Mouse (Mus musculus) liver, embryonic 14.5 days (tissue): ENCODE measurements around the gene Haao. TPM values are rescaled to one million over a fixed set of nuclear protein-coding genes. Genes with fewer than 3 reads are reported as not detected.

Experiments
- ATAC-seq: fragments of 200-750 bp; cut with Nextera tagmentation; 2 replicates; pipeline ENCODE4 v1.8.0; 2017; ENCODE audit warnings: moderate number of reproducible peaks, mild to moderate bottlenecking, moderate library complexity; ENCODE audit not compliant: insufficient read depth
- DNase-seq, 3 experiments: peaks; one replicate each; pipeline ENCODE4 v3.0.0-alpha.2; 2012 to 2013; ENCODE audit warnings: low read depth in 3 of 3, low spot score in 3 of 3
- H3K27ac ChIP-seq: fragments of 300-500 bp; sonication (generic); 2 replicates; pipeline ENCODE4 v1.5.1; 2014; ENCODE audit warnings: moderate library complexity, mild to moderate bottlenecking, control low read depth, inconsistent platforms
- H3K27me3 ChIP-seq: fragments of 300-500 bp; sonication (generic); 2 replicates; pipeline ENCODE4 v1.6.1; 2014; ENCODE audit warnings: mild to moderate bottlenecking, low read length, moderate library complexity; ENCODE audit not compliant: control insufficient read depth, insufficient read depth
- H3K36me3 ChIP-seq: fragments of 300-500 bp; sonication (generic); replicated peaks from 2 replicates; pipeline ENCODE4 v1.6.1; 2014; ENCODE audit warnings: low read depth; ENCODE audit not compliant: control insufficient read depth, insufficient read depth
- H3K4me1 ChIP-seq, 2 experiments: fragments of 200-500 bp in 1 of 2; fragments of 300-500 bp in 1 of 2; sonication (generic) in 1 of 2; replicated peaks; 2 replicates each; pipeline ENCODE4 v1.6.1; 2012 to 2014; ENCODE audit warnings: antibody characterized with exemption in 1 of 2, inconsistent platforms in 1 of 2, low read length in 1 of 2; ENCODE audit not compliant: control insufficient read depth in 2 of 2, insufficient read depth in 2 of 2
- H3K4me2 ChIP-seq: fragments of 300-500 bp; sonication (generic); 2 replicates; pipeline ENCODE4 v1.6.1; 2014; ENCODE audit warnings: low read depth, mild to moderate bottlenecking, control low read depth, moderate library complexity
- H3K4me3 ChIP-seq, 2 experiments: fragments of 200-500 bp in 1 of 2; fragments of 300-500 bp in 1 of 2; sonication (generic) in 1 of 2; 2 replicates each; pipeline ENCODE4 v1.5.1; 2012 to 2014; ENCODE audit warnings: low read depth in 2 of 2, low read length in 2 of 2, mild to moderate bottlenecking in 2 of 2, control low read depth in 1 of 2, inconsistent platforms in 1 of 2, moderate library complexity in 1 of 2; ENCODE audit not compliant: insufficient read depth in 1 of 2
- H3K9ac ChIP-seq: fragments of 300-500 bp; sonication (generic); replicated peaks from 2 replicates; pipeline ENCODE4 v1.6.1; 2014; ENCODE audit warnings: mild to moderate bottlenecking, control low read depth, moderate library complexity
- H3K9me3 ChIP-seq: fragments of 300-500 bp; sonication (generic); 2 replicates; pipeline ENCODE4 v1.6.1; 2016; ENCODE audit warnings: low read length, mixed read lengths; ENCODE audit not compliant: control insufficient read depth
- CTCF ChIP-seq: IDR thresholded peaks from 2 replicates; pipeline ENCODE4 v1.5.1; 2016; ENCODE audit warnings: antibody characterized with exemption, low read depth, control low read depth
- EP300 ChIP-seq: IDR thresholded peaks from 2 replicates; pipeline ENCODE4 v1.6.1; 2016; ENCODE audit warnings: antibody characterized with exemption, low read depth
- WGBS: fragments of 180-500 bp; shearing (Covaris S2); extraction: QIAGEN DNeasy Blood & Tissue Kit; methylation state at CpG from one replicate; pipeline ENCODE4 v1.1.7; 2014; ENCODE audit not compliant: insufficient replicate concordance; 5-methylcytosine and 5-hydroxymethylcytosine counted together
- polyA plus RNA-seq, 2 experiments: library from polyadenylated mRNA; depleted of rRNA in 1 of 2; stranded (reverse) in 1 of 2; unstranded in 1 of 2; fragments of >200 nt; fragmentation: Nextera tagmentation in 1 of 2; extraction: Ambion mirVana in 1 of 2; gene quantifications; 2 replicates each; pipeline versions ENCODE4 v1.2.1 to v1.2.3; 2012 to 2014

Gene Haao
- polyA plus RNA-seq (2012; rRNA removed) (14.2 and 19.6 TPM in 2 replicates), polyA plus RNA-seq (2014; fragmentation: Nextera tagmentation; extraction: Ambion mirVana) (30.5 and 33.3 TPM in 2 replicates)

- TF ChIP-seq CTCF (no peak), EP300 (no peak)
- peak; percentile 51; the same call in 1 of the 2 replicates for ATAC-seq
- Histone ChIP-seq H3K27me3 (no peaks in the 10 kb centered on the region), H3K9ac (no peak within 1 kb of the TSS), H3K4me1 (peaks cover 3 to 31% of the 10 kb centered on the region in 2 experiments; a peak in 3 of 4 replicates), H3K4me2 (peak within 1 kb of the TSS; percentile 43), H3K9me3 (no peaks in the 10 kb centered on the region), H3K27ac (no peak within 1 kb of the TSS), H3K36me3 (no peaks in the 10 kb centered on the region), H3K4me3 (peak within 1 kb of the TSS in 1 of 2 experiments; percentile 28; a peak in 2 of 4 replicates)
- no peak for DNase-seq
- WGBS, result 23% methylated on average over 3 of the region's 3 CpGs
Observed at GRCm38 (mm10) chr17:83847815-83848214, at the start of gene Haao. Gene Haao, minus strand, starts transcription at chr17:83847963.

- no peak for ATAC-seq
- Histone ChIP-seq H3K27ac (no peak overlapping the region), H3K27me3 (no peaks in the 10 kb centered on the region), H3K36me3 (no peaks in the 10 kb centered on the region), H3K4me1 (no peaks in the 10 kb centered on the region; a peak in 1 of 4 replicates), H3K4me3 (no peak overlapping the region), H3K9ac (no peak overlapping the region), H3K9me3 (no peaks in the 10 kb centered on the region), H3K4me2 (no peak overlapping the region)
- no peak for TF ChIP-seq EP300
- DNase-seq, result no peak
- WGBS, result 71% methylated on average over 8 of the region's 8 CpGs
Observed at GRCm38 (mm10) chr17:83897361-83897799, 49.6 kb upstream of the Haao start.

- Histone ChIP-seq H3K4me3 (no peak overlapping the region), H3K4me1 (no peaks in the 10 kb centered on the region; a peak in 1 of 4 replicates), H3K36me3 (no peaks in the 10 kb centered on the region), H3K9me3 (no peaks in the 10 kb centered on the region), H3K9ac (no peak overlapping the region), H3K4me2 (no peak overlapping the region), H3K27ac (no peak overlapping the region), H3K27me3 (no peaks in the 10 kb centered on the region)
- peak in 1 of 3 experiments; percentile 24 for DNase-seq
- ATAC-seq, result no peak
- 19% methylated on average over 10 of the region's 10 CpGs for WGBS
- TF ChIP-seq CTCF, result peak; percentile 76
- no peak for TF ChIP-seq EP300
Observed at GRCm38 (mm10) chr17:83896723-83897122, 49.0 kb upstream of the Haao start.

DNA sequence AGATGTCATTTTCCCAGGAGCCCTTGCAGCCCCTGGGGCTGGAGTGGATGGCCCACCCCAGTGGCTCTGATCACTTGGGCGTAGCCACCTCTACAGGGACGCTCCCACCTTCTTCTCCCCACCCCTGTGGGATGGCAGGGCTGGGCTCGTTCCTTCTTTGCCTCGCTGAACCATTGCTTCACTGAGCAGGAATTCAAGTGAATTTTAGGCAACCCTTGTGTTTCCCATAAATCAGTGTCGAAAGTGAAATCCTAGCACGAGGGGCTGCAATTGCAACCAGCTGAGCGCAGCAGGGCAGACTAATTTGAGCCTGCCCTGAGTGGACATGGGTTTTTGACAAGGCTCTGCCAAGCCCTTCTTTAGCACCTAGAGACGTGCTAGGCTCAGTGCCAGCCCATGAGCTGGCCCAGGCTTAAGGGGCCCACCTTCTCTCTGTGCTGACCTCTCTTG is 47.6 kb upstream of the Haao start:
- no peak for DNase-seq
- H3K9me3 ChIP-seq, result no peaks in the 10 kb centered on the region
- no peak overlapping the region for H3K4me3 ChIP-seq
- 61% methylated on average over 8 of the region's 8 CpGs for WGBS
- no peak for TF ChIP-seq CTCF
- TF ChIP-seq EP300, result no peak
- H3K27me3 ChIP-seq, result no peaks in the 10 kb centered on the region
- ATAC-seq, result no peak
- no peak overlapping the region for H3K9ac ChIP-seq
- no peak overlapping the region for H3K27ac ChIP-seq
- no peaks in the 10 kb centered on the region for H3K36me3 ChIP-seq
- H3K4me1 ChIP-seq, result peaks cover 0 to 2% of the 10 kb centered on the region in 2 experiments; a peak in 1 of 4 replicates
- no peak overlapping the region for H3K4me2 ChIP-seq

DNA sequence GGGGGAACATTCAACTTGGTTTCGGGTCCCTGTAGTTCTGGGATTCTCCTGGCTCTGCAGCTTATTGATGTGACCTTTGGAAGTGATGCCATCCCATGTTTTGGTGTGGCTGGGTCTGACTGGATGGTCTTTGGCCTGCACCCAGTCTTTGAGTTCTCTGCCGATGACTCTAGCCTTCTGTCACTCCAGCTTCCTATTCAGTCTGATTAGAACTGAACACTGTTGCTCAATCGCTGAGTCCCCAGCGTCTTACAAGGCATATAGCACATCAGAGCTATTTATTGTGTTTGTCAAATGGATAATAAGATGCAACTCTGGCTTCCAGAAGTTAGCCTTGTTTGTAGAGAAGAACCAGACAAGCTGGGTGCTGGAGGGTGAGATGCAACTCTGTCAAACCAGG is 45.4 kb upstream of the Haao start:
- Histone ChIP-seq H3K4me1 (peaks cover 0 to 2% of the 10 kb centered on the region in 2 experiments; a peak in 1 of 4 replicates), H3K27ac (no peak overlapping the region), H3K9me3 (no peaks in the 10 kb centered on the region), H3K9ac (no peak overlapping the region), H3K27me3 (no peaks in the 10 kb centered on the region), H3K4me3 (no peak overlapping the region), H3K36me3 (no peaks in the 10 kb centered on the region), H3K4me2 (no peak overlapping the region)
- TF ChIP-seq EP300 (no peak), CTCF (no peak)
- ATAC-seq, result no peak
- WGBS, result 62% methylated on average over 4 of the region's 4 CpGs
- DNase-seq, result no peak
